Mouse (Mus musculus): Measurements from ENCODE around the gene Ptprn. TPM values are rescaled to one million over a fixed set of nuclear protein-coding genes. Genes with fewer than 3 reads are reported as not detected.

Ptprn gene
- polyA plus RNA-seq (2014; fragmentation: Illumina TruSeq; extraction: RNeasy Lipid Tissue Mini Kit (QIAGEN cat#74804); ENCODE audit: low read depth, low replicate concordance), result not detected

DNA sequence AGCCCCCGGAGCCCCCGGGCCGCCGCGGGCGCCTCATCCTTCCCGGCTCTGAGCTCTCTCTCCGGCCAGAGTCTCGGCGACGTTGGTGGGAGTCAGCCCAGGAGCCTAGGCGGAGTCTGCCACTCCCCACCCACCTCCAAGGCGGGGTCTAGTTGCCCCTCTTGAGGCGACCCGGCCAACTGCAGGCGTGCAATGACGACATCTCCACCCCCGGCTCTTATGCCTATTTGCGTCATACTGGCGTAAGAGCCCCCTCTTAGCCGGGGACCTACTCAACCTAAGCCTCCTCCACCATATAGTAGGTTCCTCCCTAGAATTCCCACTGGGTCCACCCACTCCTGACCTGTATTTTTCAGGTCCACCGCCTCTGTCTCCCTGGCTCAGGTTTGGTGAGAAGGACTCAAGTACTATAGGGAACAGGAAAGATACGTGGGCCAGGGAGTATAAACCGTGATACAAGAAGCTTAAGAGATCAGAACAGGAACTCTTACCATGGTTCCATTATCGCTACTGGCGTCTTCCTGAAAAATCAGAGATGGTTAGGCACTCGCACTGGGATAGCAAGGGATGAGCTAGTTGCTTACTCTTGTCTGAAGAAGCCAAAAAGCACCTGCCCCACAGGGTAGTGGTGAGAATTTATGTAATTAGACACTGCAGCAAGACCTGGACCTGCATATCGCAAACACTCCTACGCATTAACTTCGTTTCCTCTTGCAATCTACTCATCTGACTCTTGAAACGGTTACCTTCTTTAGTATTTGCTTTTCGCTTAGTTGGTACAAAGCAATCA, at the start of gene Ptprn:
Gene Ptprn (minus strand): TSS at position 412 of the 790 bp plus-strand sequence.

DNA sequence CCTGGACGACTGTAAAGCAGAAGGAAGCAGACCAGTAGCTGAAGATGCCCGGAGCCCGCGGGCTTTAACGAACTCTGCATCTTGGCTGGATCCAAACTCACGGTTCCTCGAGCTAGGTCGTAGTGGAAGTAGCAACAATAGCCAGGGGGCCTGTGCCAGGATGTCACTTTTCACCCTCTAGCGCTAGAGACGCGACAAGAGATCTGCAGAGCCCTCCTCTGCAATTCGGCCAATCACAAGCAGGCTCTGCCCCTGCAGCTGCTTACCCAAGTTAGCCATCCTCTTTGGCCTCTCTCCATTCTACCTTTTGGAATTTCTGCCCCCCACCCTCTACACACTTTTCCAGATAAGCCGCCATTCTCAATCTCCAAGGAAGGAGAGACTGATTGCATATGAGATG, 13.9 kb upstream of the Ptprn start, which contains the start of gene Resp18:
Gene Resp18 (minus strand): TSS at position 188 of the 400 bp plus-strand sequence.

DNA sequence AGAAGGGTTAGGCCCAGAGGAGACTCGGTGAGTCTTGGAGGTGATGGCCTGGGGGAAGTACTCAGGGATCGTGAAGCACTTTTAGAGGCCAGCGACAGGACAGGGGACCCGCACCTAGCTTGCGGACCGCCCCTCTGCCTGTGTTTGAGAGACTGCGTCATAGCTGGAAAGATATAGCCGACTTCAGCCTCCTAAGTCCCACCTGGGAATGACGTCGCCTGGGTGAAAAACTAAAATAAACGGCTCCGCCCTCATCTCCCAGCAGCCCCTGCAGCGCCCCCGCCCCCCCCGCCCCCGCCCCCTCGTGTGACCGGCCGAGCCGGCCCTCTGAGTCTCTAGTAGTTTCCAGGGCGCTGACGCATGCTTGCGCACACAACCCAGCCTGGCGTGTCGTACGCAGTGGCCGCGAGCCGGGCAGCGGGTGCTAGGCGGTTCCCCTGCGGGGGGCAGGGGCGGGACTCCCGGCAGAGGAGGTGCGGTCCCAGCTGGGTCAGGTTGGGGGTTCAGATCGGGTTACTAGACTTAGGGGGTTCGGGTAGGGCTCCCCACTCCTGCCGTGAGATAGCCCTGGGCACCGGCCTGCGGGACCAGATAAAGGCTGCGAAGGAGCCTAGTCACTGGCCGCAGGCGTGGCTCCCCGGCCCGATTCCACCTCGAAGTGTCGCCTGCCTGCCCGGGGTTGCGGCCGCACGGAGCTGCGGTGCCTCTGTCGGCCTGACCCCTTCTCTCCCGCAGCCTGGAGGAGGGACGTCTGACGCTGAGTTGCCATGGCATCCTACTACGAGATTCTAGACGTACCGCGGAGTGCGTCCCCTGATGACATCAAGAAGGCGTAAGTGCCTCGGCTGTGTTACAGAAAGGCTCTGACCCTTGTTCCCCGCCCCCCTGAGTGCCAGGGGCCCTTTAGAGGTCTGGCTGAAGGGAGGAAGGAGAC, 27.9 kb downstream of the Ptprn start, which contains the start of gene Dnajb2:
Gene Dnajb2 (plus strand): TSS at position 290 of the 934 bp plus-strand sequence.

DNA sequence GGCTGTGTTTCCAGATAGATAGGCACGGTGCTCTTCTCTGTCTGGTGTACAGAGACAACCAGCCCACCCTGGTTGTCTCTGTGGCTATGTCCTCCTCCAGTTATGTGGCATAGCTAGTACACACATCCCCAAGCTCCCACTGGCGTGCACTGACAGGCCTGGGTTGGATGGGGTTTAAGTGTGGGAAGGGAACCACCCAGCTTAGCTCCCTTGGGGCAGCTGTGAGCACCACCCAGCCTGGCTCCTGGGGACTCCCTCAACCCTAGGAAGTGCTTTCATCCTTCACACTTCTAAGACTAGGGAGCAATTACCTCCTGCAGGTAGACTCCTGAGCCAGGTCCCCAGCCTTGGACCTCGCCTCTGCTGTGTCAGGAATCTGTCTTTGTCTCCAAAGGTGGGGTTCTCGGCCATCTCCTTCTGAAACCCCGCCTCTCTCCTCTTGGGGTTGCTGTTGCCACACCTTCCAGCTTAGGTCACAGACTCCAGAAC, 32.6 kb downstream of the Ptprn start, which contains the start of gene A630095N17Rik:
Gene A630095N17Rik (minus strand): TSS at position 439 of the 489 bp plus-strand sequence.

DNA sequence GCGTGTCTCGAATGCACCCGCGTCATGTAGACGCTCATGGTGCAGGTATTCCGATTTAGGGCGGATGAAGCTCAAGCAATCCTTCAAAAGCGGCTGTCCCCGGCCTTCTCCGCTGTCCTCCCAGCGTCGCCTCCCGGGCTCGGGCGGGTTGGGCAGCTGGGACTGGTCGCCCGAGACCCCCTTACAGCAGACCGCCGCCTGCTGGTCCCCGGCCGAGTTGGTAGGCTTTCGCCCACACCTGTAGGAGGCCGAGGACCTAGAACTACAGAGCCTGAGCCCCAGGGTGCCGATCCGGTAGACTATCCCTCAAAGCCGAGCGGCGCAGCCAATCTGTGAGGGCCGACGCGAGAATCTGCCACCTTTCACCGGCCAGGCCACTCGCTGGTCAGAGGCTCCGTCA, 44.8 kb downstream of the Ptprn start, which contains the start of gene Tuba4a:
Gene Tuba4a (minus strand): TSS at position 335 of the 400 bp plus-strand sequence.

DNA sequence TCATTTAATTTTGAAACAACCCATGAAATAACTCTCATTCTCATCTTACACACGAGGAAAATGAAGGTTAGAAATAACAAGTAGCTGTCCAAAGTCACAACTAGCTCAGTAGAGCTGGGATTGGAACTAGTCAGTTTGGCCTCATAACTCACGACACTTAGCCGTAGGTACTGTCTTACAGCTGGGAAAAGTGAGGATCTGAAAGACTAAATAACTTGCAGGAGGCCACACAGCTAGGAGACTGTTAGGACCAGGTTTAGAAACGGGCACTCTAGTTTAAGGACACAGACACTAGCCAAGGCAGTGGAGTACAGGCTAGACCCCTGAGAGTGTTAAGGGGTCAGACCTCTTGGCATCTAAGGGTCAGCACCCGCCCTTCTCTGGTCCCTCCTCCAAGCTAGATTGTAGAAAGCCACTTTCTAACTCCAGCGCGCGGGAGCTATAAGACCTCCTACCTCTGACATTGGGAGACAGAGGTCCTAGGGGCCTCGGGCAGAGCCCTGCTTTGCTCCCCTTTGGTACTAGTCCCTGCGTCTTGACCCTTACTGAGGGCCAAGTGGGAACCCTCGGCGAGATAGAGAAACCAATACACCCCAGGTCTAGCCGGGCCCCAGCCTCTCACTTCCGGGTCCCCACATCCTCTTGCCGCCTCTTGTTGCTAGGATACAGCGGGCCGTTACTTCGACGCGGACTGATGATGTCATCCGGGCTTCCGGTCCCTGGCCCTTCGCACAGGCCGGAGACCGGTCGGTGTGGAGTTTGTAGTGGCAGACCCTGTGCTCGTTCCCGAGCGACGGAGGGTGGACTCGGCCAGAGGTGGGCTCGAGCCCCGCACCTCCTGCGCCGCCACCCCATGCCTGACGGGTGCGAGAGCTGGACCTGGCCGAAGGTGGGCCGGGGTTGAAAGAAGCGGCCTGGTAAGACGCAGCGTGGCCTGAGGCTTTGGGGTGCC, 53.9 kb downstream of the Ptprn start, which contains the start of the genes Glb1l and Stk16:
Gene Glb1l (minus strand): TSS at position 678 of the 952 bp plus-strand sequence.
Gene Stk16 (plus strand): TSS at position 703 of the 952 bp plus-strand sequence.

Other genes starting within 250 kb of the Ptprn start
- 4.0 TPM for gene Nhej1, start 139.3 kb downstream of the Ptprn start, polyA plus RNA-seq (2014; fragmentation: Illumina TruSeq; extraction: RNeasy Lipid Tissue Mini Kit (QIAGEN cat#74804); ENCODE audit: low read depth, low replicate concordance)
- gene Slc23a3, start 130.6 kb downstream of the Ptprn start, polyA plus RNA-seq (2014; fragmentation: Illumina TruSeq; extraction: RNeasy Lipid Tissue Mini Kit (QIAGEN cat#74804); ENCODE audit: low read depth, low replicate concordance), result not detected
- 14.3 TPM for gene Cnppd1, start 121.8 kb downstream of the Ptprn start, polyA plus RNA-seq (2014; fragmentation: Illumina TruSeq; extraction: RNeasy Lipid Tissue Mini Kit (QIAGEN cat#74804); ENCODE audit: low read depth, low replicate concordance)
- gene Retreg2, start 121.7 kb downstream of the Ptprn start, polyA plus RNA-seq (2014; fragmentation: Illumina TruSeq; extraction: RNeasy Lipid Tissue Mini Kit (QIAGEN cat#74804); ENCODE audit: low read depth, low replicate concordance), result 17.7 TPM
- gene Zfand2b, start 95.9 kb downstream of the Ptprn start, polyA plus RNA-seq (2014; fragmentation: Illumina TruSeq; extraction: RNeasy Lipid Tissue Mini Kit (QIAGEN cat#74804); ENCODE audit: low read depth, low replicate concordance), result not detected
- gene Abcb6, start 84.1 kb downstream of the Ptprn start, polyA plus RNA-seq (2014; fragmentation: Illumina TruSeq; extraction: RNeasy Lipid Tissue Mini Kit (QIAGEN cat#74804); ENCODE audit: low read depth, low replicate concordance), result 9.5 TPM
- 3.0 TPM for gene Ankzf1, start 72.4 kb downstream of the Ptprn start, polyA plus RNA-seq (2014; fragmentation: Illumina TruSeq; extraction: RNeasy Lipid Tissue Mini Kit (QIAGEN cat#74804); ENCODE audit: low read depth, low replicate concordance)
- 68.6 TPM for gene Atg9a, start 72.3 kb downstream of the Ptprn start, polyA plus RNA-seq (2014; fragmentation: Illumina TruSeq; extraction: RNeasy Lipid Tissue Mini Kit (QIAGEN cat#74804); ENCODE audit: low read depth, low replicate concordance)
- gene Glb1l, start 53.7 kb downstream of the Ptprn start, polyA plus RNA-seq (2014; fragmentation: Illumina TruSeq; extraction: RNeasy Lipid Tissue Mini Kit (QIAGEN cat#74804); ENCODE audit: low read depth, low replicate concordance), result 194 TPM
- gene Stk16, start 53.7 kb downstream of the Ptprn start, polyA plus RNA-seq (2014; fragmentation: Illumina TruSeq; extraction: RNeasy Lipid Tissue Mini Kit (QIAGEN cat#74804); ENCODE audit: low read depth, low replicate concordance), result 18.6 TPM
- 11.1 TPM for gene Tuba4a, start 44.6 kb downstream of the Ptprn start, polyA plus RNA-seq (2014; fragmentation: Illumina TruSeq; extraction: RNeasy Lipid Tissue Mini Kit (QIAGEN cat#74804); ENCODE audit: low read depth, low replicate concordance)
- 33.7 TPM for gene A630095N17Rik, start 32.4 kb downstream of the Ptprn start, polyA plus RNA-seq (2014; fragmentation: Illumina TruSeq; extraction: RNeasy Lipid Tissue Mini Kit (QIAGEN cat#74804); ENCODE audit: low read depth, low replicate concordance)
- 96.0 TPM for gene Dnajb2, start 28.1 kb downstream of the Ptprn start, polyA plus RNA-seq (2014; fragmentation: Illumina TruSeq; extraction: RNeasy Lipid Tissue Mini Kit (QIAGEN cat#74804); ENCODE audit: low read depth, low replicate concordance)
- 0.56 TPM for gene Resp18, start 13.9 kb upstream of the Ptprn start, polyA plus RNA-seq (2014; fragmentation: Illumina TruSeq; extraction: RNeasy Lipid Tissue Mini Kit (QIAGEN cat#74804); ENCODE audit: low read depth, low replicate concordance)
- gene Dnpep, start 53.5 kb upstream of the Ptprn start, polyA plus RNA-seq (2014; fragmentation: Illumina TruSeq; extraction: RNeasy Lipid Tissue Mini Kit (QIAGEN cat#74804); ENCODE audit: low read depth, low replicate concordance), result 5.5 TPM
- 0.55 TPM for gene Des, start 95.8 kb upstream of the Ptprn start, polyA plus RNA-seq (2014; fragmentation: Illumina TruSeq; extraction: RNeasy Lipid Tissue Mini Kit (QIAGEN cat#74804); ENCODE audit: low read depth, low replicate concordance)
- gene Speg, start 110.8 kb upstream of the Ptprn start, polyA plus RNA-seq (2014; fragmentation: Illumina TruSeq; extraction: RNeasy Lipid Tissue Mini Kit (QIAGEN cat#74804); ENCODE audit: low read depth, low replicate concordance), result 0.14 TPM
- gene Gmppa, start 171.4 kb upstream of the Ptprn start, polyA plus RNA-seq (2014; fragmentation: Illumina TruSeq; extraction: RNeasy Lipid Tissue Mini Kit (QIAGEN cat#74804); ENCODE audit: low read depth, low replicate concordance), result 7.7 TPM
- 0.08 TPM for gene Asic4, start 185.9 kb upstream of the Ptprn start, polyA plus RNA-seq (2014; fragmentation: Illumina TruSeq; extraction: RNeasy Lipid Tissue Mini Kit (QIAGEN cat#74804); ENCODE audit: low read depth, low replicate concordance)
- gene Chpf, start 214.8 kb upstream of the Ptprn start, polyA plus RNA-seq (2014; fragmentation: Illumina TruSeq; extraction: RNeasy Lipid Tissue Mini Kit (QIAGEN cat#74804); ENCODE audit: low read depth, low replicate concordance), result 0.35 TPM
- gene Tmem198, start 215.0 kb upstream of the Ptprn start, polyA plus RNA-seq (2014; fragmentation: Illumina TruSeq; extraction: RNeasy Lipid Tissue Mini Kit (QIAGEN cat#74804); ENCODE audit: low read depth, low replicate concordance), result not detected
- 2.6 TPM for gene Obsl1, start 241.9 kb upstream of the Ptprn start, polyA plus RNA-seq (2014; fragmentation: Illumina TruSeq; extraction: RNeasy Lipid Tissue Mini Kit (QIAGEN cat#74804); ENCODE audit: low read depth, low replicate concordance)
- 8.7 TPM for gene Inha, start 242.6 kb upstream of the Ptprn start, polyA plus RNA-seq (2014; fragmentation: Illumina TruSeq; extraction: RNeasy Lipid Tissue Mini Kit (QIAGEN cat#74804); ENCODE audit: low read depth, low replicate concordance)

Measured in testis, adult 10 weeks (tissue).